Mouse (Mus musculus): ENCODE measurements around the gene Mien1. TPM values are rescaled to one million over a fixed set of nuclear protein-coding genes. Genes with fewer than 3 reads are reported as not detected.

Gene Mien1
- total RNA-seq, 2 experiments from 2014 or later: 97.9 to 99.2 TPM

DNA sequence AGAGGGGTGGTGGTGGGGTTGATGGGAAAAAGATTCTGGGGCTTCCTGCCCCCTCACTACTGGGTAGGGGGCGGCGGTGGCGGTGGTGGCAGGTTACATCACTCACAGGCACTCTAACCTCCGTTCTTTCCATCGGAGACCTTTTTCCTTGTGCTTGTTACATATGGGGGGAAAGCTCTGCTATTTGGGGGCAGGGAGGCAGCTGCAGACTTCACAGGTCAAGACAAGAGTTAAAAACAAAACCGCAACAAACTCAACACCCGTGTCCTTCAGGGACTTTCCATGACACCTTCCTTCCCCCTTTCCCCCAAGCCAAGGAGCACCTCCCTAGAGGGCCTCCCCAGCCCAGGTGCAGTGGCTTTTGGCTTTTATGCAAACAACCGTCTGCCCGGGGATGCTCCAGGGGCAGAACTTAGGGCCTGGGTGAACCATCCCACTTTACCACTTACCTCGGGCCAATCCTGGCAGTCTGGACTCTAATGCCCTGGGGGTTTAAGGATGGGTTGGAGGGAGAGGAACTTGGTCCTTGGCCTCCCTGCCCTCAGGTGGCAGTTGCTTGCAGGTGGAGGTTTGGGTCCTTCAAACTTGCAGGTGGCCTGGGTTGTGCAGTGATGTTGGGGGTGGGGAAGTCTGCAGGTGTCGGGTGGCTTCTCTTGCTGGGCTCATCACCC lies 20.4 kb upstream of the Mien1 start:
- DNase-seq: no peak

DNA sequence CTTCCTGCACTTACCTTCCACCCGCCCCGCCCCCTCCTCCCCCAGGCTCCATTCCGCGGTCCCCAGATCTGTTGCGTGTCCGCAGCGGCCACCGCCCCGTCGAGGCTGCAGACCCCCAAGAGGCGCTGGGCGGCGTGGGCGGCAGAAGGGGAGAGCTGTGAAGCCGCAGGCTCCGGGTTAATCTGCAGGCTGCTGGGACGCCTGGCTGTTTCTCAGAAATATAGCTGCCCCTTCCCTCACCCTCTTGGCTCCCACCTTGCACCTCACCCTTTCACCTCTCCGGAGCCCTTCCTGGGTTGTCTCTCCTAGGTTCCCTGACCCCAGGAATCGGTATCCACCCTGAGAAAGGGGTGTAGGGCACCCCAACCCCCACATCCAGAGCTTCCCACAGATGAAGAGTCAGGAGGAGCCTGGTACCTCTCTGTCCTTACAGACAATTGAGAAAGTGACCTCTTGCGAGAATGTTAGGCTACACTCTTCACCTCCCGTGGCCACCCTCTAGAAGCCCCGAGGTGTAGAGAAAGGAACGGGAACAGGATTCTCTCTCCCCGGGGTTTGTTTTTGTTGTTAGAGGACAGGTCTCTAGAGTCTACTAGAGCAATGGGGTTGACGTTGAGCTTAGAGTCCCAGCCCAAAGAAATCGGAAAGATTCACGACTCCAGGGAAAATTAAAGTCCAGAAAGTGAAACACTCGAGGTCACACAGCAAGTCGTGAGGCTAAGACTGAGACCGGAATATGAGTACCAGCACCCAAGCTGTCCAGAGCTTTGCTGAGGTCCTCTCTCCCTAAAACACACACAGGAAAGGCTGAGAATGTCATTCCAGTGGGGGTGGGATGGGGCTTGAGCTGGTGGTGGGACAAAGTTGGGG lies 19.6 kb upstream of the Mien1 start:
- DNase-seq: no peak

DNA sequence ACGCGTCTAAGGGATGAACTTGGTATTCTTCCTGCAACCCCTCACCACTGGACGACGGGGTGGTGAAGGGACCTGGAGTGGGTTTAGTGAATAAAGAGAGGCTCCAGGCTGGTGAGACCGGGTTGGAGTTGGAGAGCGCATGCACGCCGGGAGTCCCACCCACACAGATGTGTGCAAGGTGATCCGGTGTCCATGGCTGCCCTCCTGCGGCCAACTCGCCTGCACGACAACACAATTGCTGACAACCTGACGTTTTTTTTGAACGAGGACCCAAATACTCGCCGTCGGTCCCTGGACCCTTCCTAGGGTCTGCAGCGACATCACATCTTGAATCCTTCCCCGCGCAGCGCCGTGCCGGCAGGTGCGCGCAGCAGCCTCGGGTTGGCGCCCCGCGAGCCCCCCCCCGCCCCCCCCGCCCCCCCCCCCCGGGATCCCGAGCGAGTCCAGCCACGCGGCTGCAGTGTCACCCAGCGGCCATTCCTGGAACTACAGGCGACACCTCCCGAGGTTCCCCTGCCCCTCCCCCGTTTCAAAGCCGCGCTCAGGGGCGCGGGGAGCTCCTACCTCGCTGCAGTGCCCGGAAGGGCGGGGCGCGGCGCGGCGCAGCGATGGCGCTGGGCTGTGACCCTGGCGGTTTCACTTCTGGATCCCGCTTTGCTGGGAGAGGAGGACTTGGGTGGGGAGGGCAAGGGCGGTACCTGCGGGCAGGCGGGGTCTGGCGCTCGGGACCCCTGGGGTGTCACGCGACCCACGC lies 18.8 kb upstream of the Mien1 start:
- peak; percentile 69 to 76 for DNase-seq

DNA sequence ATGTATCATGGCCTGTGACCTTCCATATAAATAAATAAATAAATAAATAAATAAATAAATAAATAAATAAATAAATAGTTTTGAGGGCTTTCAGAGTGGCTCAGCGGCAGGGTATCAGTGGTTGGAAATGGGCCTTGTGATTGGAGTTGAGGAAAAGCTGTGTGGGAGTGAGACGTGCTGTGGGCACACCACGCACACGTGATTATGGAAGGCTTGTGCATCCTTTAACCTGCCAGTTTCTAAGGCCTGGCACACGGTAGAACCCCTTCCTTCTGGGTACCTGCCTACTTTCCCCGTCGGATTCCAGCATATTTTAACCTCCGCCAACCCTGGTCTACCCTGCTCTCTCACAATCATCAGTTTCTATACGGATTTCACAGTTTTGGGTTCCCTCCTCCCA lies 18.2 kb upstream of the Mien1 start:
- no peak for DNase-seq

DNA sequence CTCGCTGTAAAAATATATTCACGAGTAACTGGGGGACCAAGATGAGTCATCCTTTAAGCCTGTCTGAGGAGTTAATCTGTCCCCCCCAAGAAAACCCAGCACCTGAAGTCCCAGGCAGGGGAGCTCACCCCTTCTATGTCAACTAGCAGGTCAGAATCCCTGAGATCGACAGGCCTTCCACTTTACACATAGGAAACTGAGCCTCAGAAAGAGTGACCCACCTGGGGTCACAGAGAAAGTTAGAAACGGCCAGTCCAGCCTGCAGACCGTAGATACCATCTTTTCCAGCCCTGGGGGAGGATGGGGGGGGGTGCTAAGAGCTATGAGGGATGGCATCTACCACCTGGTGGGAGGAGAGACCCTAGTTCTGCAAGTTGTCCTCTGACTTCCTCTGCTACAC lies 17.8 kb upstream of the Mien1 start:
- DNase-seq: no peak

DNA sequence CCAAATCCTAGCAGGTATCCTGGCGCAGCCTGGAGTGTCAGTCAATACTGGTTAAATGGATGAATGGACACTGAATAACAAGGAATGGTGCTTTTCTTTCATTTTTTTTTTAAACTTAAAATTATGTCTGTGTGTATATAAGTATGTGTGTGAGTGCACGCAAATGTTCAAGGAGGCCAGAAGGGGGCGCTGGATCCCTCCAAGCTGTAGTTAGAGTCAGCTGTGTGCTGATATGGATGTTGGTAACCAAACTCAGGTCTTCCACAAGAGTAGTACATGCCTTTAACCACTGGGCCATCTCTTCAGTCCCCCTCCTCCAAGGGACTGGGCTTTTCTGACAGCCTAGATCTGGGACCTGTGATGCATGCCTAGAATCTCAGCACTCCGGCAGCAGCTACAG lies 16.7 kb upstream of the Mien1 start:
- no peak for DNase-seq

DNA sequence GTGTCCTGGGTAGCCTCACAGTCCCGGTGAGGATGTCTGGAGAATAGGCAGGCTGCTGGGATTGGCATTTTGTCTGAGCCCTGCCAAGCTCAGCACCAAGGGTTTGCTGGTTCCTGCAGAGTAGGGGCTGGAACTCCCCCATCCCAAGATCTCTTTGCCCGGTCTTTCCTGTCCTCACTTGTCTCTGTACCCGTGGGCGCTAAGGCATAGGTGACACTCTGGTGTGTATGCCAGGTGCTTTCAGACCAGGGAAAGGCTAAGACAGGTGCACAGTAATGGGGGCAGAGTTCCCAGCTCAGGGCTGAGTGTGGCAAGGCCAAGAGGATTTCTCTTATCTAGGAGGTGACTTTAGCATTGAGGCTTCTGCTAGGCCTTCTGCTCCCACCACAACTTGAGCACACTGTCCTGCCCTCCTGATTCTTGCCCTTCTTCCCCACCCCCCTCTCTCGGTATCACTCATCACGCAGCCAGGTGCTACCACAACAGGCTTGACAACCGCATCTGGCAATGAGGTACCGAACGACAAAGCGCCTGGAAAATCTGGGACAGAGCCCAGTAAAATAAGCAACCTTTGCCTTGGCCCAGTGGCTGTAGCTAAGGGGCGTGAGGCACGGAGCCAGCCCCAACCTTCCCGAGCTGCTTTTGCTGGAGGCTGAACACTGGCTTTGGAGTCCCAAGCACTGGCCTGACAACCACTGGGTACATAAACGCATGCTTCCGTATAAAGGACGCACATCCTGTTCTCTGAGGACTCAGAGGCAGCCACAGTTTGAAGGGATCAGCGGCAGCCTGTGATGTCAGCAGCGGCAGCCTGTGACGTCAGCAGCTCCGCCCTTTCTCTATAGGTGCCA lies 11.4 kb upstream of the Mien1 start:
- DNase-seq: no peak

DNA sequence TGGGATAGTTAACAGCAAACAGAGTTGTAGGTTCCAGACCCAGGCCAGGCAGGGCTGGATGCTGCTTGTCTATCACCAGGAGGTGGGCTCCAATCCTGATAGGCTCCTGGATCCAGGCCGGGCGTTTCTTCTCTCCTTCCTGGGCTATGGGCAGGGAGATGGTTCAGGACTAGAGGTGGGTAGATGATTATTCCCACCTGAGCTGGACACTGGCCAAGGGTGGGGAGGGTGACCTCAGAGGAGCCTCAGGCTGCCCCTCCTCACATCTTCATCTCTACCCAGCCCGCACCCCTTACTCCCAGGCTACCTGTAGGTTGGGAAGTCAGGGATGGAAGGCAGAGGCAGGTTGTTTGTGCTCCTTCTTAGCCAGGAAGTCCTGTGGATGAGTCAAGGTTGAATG lies 10.6 kb upstream of the Mien1 start:
- DNase-seq: no peak

DNA sequence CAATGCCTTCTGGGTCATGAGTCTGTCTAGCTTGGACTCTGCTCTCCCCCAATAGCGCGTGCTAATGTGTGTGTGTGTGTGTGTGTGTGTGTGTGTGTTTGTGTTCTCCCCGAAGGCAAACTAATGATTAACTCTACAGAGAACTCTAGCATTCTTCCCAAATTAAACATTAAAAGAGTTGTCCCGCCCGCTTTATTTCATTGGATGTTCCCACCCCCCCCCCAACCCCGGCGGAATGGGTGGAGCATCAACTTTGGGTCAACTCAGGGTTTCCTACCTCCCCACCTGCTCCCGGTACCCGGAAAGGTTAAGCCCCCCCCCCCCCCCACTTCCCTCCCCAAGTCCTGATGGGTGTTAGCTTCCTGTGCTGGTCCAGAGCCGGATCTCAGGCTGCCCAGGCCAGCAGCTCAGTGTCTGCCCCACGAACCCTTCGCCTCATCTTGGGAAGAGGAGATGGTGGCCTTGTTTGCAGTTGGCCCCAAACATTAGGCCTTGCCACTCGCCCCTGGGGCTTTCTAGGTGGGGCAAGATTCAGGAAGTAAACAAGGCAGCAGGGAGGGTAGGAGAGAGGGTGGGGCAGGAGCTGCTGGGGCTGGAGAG lies 9.5 kb upstream of the Mien1 start:
- DNase-seq: no peak

DNA sequence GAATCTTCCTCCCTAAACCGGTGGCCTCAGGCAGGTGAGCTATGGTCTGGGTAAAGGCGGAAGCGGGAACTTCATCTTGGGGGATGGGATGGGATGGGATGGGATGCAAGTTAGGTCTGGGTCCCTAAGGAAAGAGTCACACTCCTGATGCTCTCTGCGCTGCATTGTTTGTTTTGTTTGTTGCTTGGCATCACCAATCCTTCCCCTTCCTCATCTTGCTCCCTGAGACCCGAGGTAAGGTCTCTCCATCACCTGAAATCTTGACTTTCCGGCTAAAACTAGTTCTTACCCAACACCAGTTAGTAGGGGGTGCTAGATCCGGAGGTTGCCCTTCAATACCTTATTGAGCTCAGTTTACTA lies 8.7 kb upstream of the Mien1 start:
- DNase-seq: no peak

DNA sequence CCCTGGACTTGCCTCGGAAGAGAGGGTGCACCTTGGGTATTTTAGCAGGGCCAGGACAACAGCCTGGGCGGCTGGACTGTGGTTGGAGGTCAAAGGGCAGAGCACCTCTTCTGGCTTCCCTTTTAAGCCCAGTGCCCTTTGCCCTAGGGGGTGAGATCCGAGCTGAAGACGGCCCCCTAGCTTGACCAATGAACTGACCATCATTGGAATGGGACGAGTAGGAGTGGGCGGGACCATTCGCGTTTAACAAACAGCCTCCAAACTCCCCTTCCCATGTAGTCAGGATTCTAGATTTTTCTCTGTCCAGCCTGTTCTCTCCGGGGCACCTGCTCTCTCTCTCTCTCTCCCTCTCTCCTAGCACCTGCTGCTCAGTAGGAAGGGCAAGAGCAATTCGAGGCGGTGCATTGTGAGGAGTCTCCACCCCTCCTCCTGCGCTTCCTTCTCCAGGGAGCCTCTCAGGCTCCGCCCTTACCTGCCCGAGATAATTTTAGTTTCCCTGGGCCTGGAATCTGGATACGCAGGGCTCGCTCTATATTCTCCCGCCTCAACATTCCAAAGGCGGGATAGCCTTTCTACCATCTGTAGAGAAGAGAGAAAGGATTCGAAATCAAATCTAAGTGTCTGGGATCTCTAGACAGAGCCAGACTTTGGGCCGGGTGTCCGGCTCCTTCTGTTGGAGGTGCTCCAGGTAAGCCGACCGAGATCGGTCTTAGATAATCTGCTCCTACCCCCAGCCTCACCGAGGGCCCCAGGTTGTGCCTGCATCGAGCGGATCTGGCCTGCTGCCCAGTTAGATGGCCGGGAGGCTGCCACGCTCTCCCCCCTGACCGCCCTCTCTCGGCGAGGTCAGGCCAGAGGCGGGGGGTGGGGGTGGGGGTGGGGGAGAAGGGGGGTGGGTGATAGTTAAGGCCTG lies 8.0 kb upstream of the Mien1 start:
- DNase-seq: no peak

DNA sequence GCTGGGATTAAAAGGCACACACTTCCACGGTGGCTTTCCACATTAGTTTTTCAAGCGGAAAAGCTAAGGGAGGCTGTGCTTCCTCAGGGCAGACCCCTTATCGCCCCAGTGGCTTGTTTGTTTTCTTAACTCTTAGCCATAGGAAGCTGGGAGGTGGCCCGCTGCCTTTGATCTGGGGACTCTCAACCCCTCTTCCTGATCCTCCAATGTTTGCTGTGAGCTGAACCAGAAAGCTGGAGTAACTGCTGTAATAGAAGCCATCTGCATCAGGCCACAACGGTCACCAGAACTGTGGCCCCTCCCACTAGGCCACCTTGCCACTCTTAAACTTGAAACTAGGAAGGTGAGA lies 7.4 kb upstream of the Mien1 start, which contains the start of gene Grb7:
Gene Grb7 (plus strand): TSS at position 182 of the 349 bp plus-strand sequence.
- no peak for DNase-seq

DNA sequence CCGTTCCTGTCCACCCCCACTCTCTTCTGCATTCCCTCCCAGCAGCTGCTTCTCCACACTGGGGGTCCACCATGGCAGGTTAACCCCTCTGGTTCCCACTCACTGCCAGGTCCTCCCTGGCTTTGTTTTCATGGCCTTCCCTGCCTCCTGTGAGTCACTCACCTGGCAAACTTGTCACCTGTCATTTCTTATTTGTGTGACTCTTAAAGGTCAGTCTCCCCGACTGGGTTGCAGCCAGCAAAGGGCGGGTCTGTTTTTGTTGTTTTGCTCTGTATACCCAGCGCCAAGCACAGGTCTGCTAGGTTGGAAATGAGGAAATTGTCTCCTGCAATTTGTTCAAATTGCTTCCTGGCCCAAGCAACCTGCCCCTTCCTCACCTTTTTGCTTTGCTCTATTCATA lies 6.9 kb upstream of the Mien1 start:
- no peak for DNase-seq

DNA sequence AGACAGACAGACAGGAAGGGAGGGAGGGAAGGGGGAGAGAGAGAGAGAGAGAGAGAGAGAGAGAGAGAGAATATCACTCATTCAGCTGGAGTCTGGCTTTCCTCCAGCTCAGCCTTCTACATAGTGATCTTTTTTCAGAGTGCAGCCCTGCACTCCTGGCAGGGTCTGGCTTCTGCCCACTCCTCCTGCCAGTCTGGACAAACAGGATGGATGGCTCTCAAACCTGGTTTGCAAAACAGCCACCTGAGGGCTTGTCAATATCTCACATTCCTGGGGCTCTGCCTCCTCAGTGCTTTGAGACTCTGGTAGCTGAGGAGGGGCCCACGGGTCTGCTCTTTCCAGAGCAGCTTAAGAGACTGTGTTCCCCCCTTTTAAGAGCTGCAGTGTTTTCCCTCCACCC lies 6.4 kb upstream of the Mien1 start:
- no peak for DNase-seq

DNA sequence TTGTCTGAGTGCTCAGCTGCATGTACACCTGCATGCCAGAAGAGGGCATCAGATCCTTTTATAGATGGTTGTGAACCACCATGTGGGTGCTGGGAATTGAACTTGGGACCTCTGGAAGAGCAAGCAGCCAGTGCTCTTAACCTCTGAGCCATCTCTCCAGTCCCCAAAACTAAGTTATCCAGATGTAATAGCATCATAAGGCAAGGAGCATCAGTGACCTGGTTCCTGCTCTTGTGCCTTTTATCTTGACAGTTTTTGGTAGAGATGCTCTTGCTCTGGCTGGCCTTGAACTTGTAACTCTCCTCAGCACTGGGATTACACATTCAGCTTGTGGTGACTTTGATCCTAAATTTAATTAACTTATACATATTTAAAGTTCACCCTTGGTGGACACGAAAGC lies 4.9 kb upstream of the Mien1 start:
- DNase-seq: no peak

DNA sequence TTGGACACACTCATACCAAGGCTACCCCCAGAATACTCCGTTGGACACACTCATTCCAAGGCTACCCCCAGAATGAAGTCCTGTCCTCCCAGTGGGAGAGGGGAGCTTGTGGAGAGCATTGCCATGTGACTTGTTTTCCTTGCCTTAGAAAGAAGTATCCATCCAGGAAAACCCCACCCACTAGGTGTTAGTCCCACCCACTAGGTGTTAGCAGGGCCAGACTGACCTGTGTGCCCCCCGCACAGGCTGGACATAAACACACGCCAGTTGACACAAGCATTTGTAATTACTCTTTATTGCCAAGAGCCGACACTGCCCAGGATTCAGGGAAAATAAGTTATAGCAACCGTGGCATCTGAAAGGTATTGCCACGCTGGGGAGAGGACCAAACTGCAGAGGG lies 1.4 kb downstream of the Mien1 start:
- no peak for DNase-seq

DNA sequence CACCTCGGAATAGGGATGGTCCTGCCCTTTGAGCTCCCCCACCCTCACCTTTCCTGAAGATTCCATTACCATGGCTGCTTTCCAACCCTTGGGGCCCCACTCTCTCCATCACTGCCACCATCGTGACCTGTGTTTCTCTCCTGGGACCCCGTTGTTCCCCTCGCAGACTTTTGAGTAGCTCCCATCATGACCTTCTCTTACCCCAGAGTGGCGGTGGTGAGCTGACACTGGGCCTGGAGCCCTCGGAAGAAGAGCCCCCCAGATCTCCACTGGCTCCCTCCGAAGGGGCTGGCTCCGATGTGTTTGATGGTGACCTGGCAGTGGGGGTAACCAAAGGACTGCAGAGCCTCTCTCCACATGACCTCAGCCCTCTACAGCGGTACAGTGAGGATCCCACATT lies 3.1 kb downstream of the Mien1 start:
- no peak for DNase-seq

DNA sequence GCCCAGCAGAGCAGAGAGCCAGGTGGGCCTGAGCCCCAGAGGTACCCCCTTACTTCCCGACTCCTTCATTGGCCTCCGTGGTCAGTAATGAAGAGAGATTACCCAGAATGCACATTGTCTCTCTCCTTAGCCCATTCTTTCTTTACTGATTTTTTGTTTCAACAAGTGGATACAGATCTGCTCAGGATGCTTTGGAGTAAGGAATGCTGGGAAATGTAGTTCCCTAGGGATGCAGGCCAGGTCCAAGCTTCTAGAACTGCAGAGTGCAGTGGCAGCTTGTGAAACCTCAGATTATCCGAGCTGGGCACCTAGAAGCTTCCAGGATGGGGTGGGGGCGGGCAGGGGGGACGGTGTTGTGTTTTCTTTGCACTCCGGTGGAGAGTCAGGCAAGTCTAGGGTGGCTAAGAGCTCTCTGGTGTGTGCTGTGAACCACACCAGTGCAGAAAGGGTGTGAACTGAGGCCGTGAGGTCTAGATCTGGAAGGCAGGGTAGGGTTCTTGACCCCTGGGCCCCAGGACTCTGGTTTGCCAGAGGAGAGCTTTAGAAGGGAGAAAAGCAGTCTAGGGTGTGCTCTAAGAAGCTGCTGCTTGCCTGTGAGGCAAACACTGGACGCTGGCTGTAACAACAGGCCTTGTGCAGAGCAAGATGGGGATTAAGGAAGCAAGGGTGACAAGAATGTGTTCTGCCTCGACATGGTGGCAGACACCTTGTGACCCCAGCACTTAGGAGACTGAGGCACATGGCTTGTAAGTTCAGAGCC lies 6.9 kb downstream of the Mien1 start:
- DNase-seq: no peak

DNA sequence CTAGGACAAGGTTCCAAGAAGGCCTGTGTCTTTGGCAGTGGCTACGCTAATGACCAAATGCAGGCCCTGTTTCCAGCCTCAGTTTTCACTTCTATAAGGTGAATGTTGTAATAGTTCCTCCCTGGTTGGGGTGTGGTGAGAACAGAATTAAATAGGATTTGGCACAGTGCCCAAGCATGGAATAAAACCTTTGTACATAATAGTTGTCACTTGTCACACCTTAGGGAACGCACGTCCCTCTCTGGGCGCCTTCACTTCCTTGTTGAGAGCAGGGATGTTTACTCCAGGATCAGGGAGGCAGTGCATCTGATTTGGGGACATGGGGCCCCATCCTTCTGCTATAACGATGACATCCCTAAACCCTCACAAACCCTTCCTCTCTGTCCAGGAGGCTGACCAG lies 10.4 kb downstream of the Mien1 start:
- DNase-seq: no peak

DNA sequence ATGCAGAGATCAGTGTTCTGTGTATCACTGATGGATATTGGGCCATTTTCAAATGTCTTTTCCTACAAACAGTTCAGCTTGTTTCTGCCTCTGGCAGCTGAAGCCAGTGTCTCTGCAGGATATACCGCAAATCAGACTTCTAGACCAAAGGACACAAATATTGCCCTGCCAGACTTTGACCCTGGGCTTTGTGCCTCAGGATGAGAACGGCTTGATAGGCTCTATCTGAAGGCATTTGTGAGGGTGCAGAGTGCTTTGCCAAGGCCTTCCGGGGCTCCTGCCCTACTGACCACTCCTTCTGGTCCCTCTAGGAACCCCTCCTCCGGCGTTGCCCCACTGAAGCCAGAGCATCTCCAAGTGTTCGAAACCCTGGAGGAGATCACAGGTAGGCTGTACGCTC lies 12.2 kb downstream of the Mien1 start:
- no peak for DNase-seq
